Mouse (Mus musculus) intestine, postnatal 0 days (tissue): ENCODE results near the gene Szt2. TPM values are rescaled to one million over a fixed set of nuclear protein-coding genes. Genes with fewer than 3 reads are reported as not detected.
A peak's percentile ranks its signal among the peaks of the same experiment; 100 is the strongest.

ENCODE experiments used
- ATAC-seq: fragments of 200-750 bp; cut with Nextera tagmentation; 2 replicates; pipeline ENCODE4 v1.8.0; 2017; ENCODE audit warnings: mild to moderate bottlenecking, moderate TSS enrichment, moderate library complexity
- H3K27ac ChIP-seq: fragments of 300-500 bp; sonication (generic); 2 replicates; pipeline ENCODE4 v1.5.1; 2014; ENCODE audit warnings: mild to moderate bottlenecking, low read depth, low read length, moderate library complexity
- H3K27me3 ChIP-seq: fragments of 300-500 bp; sonication (generic); replicated peaks from 2 replicates; pipeline ENCODE4 v1.6.1; 2014; ENCODE audit warnings: low read length, mixed read lengths; ENCODE audit not compliant: control insufficient read depth, insufficient read depth
- H3K36me3 ChIP-seq: fragments of 300-500 bp; sonication (generic); 2 replicates; pipeline ENCODE4 v1.6.1; 2014; ENCODE audit warnings: mild to moderate bottlenecking, moderate library complexity; ENCODE audit not compliant: control insufficient read depth, insufficient read depth
- H3K4me1 ChIP-seq: fragments of 300-500 bp; sonication (generic); replicated peaks from 2 replicates; pipeline ENCODE4 v1.6.1; 2014; ENCODE audit warnings: antibody characterized with exemption, low read length, mixed read lengths; ENCODE audit not compliant: control insufficient read depth, insufficient read depth
- H3K4me2 ChIP-seq: fragments of 300-500 bp; sonication (generic); replicated peaks from 2 replicates; pipeline ENCODE4 v1.6.1; 2014; ENCODE audit warnings: low read depth, mild to moderate bottlenecking, moderate library complexity
- H3K4me3 ChIP-seq: fragments of 300-500 bp; sonication (generic); 2 replicates; pipeline ENCODE4 v1.5.1; 2014; ENCODE audit warnings: low read depth, low read length
- H3K9ac ChIP-seq: fragments of 300-500 bp; sonication (generic); 2 replicates; pipeline ENCODE4 v1.6.1; 2014; ENCODE audit warnings: mild to moderate bottlenecking, low read depth, low read length
- H3K9me3 ChIP-seq: fragments of 300-500 bp; sonication (generic); 2 replicates; pipeline ENCODE4 v1.6.1; 2016; ENCODE audit warnings: mixed run types; ENCODE audit not compliant: control insufficient read depth
- CTCF ChIP-seq: sonication (generic); IDR thresholded peaks from 2 replicates; pipeline ENCODE4 v1.5.1; 2016; ENCODE audit warnings: low read depth, mild to moderate bottlenecking, control low read depth, antibody characterized with exemption, moderate library complexity
- WGBS: fragments of 180-500 bp; shearing (Covaris S2); extraction: QIAGEN DNeasy Blood & Tissue Kit; methylation state at CpG from one replicate; pipeline ENCODE4 v1.1.7; 2014; 5-methylcytosine and 5-hydroxymethylcytosine counted together
- polyA plus RNA-seq: library from polyadenylated mRNA; unstranded; fragments of >200 nt; fragmentation: Nextera tagmentation; extraction: Ambion mirVana; gene quantifications from 2 replicates; pipeline ENCODE4 v1.2.1, GENCODE M21; 2015

Szt2 gene
- polyA plus RNA-seq, 1 experiment from 2014 or later, result 2.8 TPM

DNA sequence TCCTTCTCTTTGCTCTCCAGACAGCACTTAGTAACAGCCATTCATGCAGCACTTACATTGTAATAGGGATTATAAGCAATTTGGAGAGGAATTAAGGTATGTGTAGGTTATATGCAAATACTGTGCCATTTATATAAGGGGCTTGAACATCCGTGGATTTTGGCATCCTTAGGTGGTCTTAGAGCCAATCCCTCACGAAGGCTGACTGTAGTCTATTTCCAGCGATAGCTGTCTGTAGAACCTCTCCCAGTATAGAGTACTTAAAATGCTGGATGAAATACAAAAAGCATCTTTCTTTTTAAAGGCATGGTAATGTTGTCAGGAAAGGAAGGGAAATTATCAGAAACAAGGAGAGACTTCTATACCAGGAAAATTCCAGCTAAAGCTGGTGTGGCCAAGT, 67.6 kb downstream of the Szt2 start:
- no peaks in the 10 kb centered on the region for H3K4me1 ChIP-seq
- 84% methylated on average over 3 of the region's 3 CpGs for WGBS
- ATAC-seq, result no peak
- H3K27ac ChIP-seq, result no peak overlapping the region
- H3K27me3 ChIP-seq, result no peaks in the 10 kb centered on the region
- no peak overlapping the region for H3K9ac ChIP-seq
- no peaks in the 10 kb centered on the region for H3K36me3 ChIP-seq
- H3K4me2 ChIP-seq, result no peak overlapping the region
- TF ChIP-seq CTCF, result no peak
- no peaks in the 10 kb centered on the region for H3K9me3 ChIP-seq
- H3K4me3 ChIP-seq, result no peak overlapping the region

GRCm38 (mm10) chr4:118336658-118337057, 72.4 kb downstream of the Szt2 start:
- Histone ChIP-seq H3K4me1 (no peaks in the 10 kb centered on the region), H3K9ac (no peak overlapping the region), H3K36me3 (no peaks in the 10 kb centered on the region), H3K27ac (no peak overlapping the region), H3K9me3 (no peaks in the 10 kb centered on the region), H3K4me3 (no peak overlapping the region), H3K4me2 (no peak overlapping the region), H3K27me3 (no peaks in the 10 kb centered on the region)
- 19% methylated on average over 7 of the region's 7 CpGs for WGBS
- 0 out of 2 replicates have a peak, but pooled peaks have one; percentile 52 for ATAC-seq
- TF ChIP-seq CTCF, result peak; percentile 81

DNA sequence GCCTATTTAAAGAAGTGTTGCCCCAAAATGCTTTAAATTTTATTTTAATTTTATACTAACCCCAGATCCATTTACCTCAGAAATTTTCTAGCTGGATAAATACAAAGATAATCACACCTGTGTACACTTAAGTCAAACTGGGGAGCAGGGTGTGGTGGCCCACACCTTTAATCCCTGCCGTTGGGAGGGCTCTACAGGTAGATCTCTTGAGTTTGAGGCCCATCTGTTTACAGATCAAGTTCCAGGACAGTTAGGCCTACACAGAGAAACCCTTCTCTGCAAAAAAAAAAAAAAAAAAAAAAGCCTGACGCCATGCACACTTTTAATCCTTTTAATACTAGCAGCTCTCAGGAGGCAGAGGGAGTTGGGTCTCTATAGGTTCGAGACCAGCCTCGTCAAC, 73.1 kb downstream of the Szt2 start:
- no peak overlapping the region for H3K4me3 ChIP-seq
- no peaks in the 10 kb centered on the region for H3K36me3 ChIP-seq
- H3K9ac ChIP-seq, result no peak overlapping the region
- no peaks in the 10 kb centered on the region for H3K4me1 ChIP-seq
- H3K9me3 ChIP-seq, result no peaks in the 10 kb centered on the region
- TF ChIP-seq CTCF, result no peak
- no peak overlapping the region for H3K4me2 ChIP-seq
- WGBS, result 60% methylated on average over 4 of the region's 4 CpGs
- H3K27me3 ChIP-seq, result no peaks in the 10 kb centered on the region
- ATAC-seq, result no peak
- H3K27ac ChIP-seq, result no peak overlapping the region

DNA sequence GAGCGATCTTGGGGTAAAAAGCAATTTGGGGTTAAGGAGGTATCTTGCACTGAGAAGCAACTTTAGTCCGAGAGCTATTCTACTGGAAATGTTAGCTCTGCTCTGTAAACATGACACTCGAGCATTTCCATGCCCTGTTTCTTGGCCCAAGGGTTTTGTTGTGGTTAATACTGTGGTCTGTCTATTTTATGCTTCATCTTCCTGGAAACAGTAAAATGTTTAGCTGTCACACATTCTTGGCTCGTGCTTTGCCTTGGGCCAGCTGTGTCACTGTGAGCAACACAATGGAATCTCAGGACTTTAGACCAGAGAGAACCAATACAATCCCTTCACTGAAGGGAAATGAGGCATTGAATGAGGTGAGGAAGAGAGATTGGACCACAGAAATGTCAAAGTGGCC, 77.3 kb downstream of the Szt2 start:
- H3K9ac ChIP-seq, result no peak overlapping the region
- H3K4me3 ChIP-seq, result no peak overlapping the region
- ATAC-seq, result no peak
- no peaks in the 10 kb centered on the region for H3K27me3 ChIP-seq
- H3K9me3 ChIP-seq, result no peaks in the 10 kb centered on the region
- 41% methylated on average over 4 of the region's 4 CpGs for WGBS
- no peaks in the 10 kb centered on the region for H3K36me3 ChIP-seq
- H3K4me2 ChIP-seq, result no peak overlapping the region; the same call in 1 of the 2 replicates
- H3K4me1 ChIP-seq, result no peaks in the 10 kb centered on the region
- H3K27ac ChIP-seq, result no peak overlapping the region
- no peak for TF ChIP-seq CTCF

DNA sequence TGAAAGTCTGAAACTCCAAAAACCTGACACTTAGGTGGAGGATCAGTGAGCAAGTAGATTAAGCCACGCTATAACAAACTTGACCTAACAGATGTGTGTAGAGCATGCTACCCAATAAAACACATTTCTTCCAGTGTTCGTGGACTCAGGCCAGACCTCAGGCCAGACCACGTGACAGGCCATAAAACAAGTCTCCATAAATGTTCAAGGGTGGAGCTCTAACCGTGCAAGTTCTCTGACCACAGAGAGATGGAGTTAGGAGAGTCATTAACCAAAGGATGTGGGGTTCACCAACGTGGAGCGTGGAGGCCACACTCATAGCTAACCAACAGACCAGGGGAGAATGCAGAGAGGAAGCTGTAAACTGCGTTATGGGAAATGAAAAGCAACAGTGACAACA, 82.6 kb downstream of the Szt2 start:
- no peak overlapping the region for H3K27ac ChIP-seq
- H3K9me3 ChIP-seq, result no peaks in the 10 kb centered on the region
- TF ChIP-seq CTCF, result 0 out of 2 replicates have a peak, but pooled peaks have one; percentile 12
- no peaks in the 10 kb centered on the region for H3K27me3 ChIP-seq
- no peaks in the 10 kb centered on the region for H3K4me1 ChIP-seq
- H3K4me2 ChIP-seq, result no peak overlapping the region
- no peak overlapping the region for H3K4me3 ChIP-seq
- H3K9ac ChIP-seq, result no peak overlapping the region
- no peaks in the 10 kb centered on the region for H3K36me3 ChIP-seq
- 18% methylated on average over 7 of the region's 7 CpGs for WGBS
- peak; percentile 59 for ATAC-seq

- no peak for ATAC-seq
- H3K36me3 ChIP-seq, result no peaks in the 10 kb centered on the region
- H3K27me3 ChIP-seq, result no peaks in the 10 kb centered on the region
- no peak overlapping the region for H3K27ac ChIP-seq
- no peaks in the 10 kb centered on the region for H3K4me1 ChIP-seq
- H3K4me3 ChIP-seq, result no peak overlapping the region
- no peak for TF ChIP-seq CTCF
- H3K9me3 ChIP-seq, result no peaks in the 10 kb centered on the region
- no peak overlapping the region for H3K4me2 ChIP-seq
- 74% methylated on average over 2 of the region's 2 CpGs for WGBS
- no peak overlapping the region for H3K9ac ChIP-seq
These were observed 88.4 kb downstream of the Szt2 start for GRCm38 (mm10) chr4:118320636-118321035.

GRCm38 (mm10) chr4:118319706-118320344, 89.2 kb downstream of the Szt2 start:
- no peak overlapping the region for H3K4me2 ChIP-seq
- no peaks in the 10 kb centered on the region for H3K4me1 ChIP-seq
- ATAC-seq, result no peak; the same call in 1 of the 2 replicates
- 28% methylated on average over 8 of the region's 8 CpGs for WGBS
- no peak overlapping the region for H3K9ac ChIP-seq
- H3K36me3 ChIP-seq, result no peaks in the 10 kb centered on the region
- H3K27me3 ChIP-seq, result no peaks in the 10 kb centered on the region
- no peaks in the 10 kb centered on the region for H3K9me3 ChIP-seq
- no peak for TF ChIP-seq CTCF
- no peak overlapping the region for H3K4me3 ChIP-seq
- no peak overlapping the region for H3K27ac ChIP-seq
